Mouse (Mus musculus) CH12.LX (cell line): ENCODE results near the gene Clcnka. TPM values are rescaled to one million over a fixed set of nuclear protein-coding genes. Genes with fewer than 3 reads are reported as not detected.

Experiments
- DNase-seq: peaks from one replicate; pipeline ENCODE4 v3.0.0-alpha.2; 2013; ENCODE audit errors: extremely low read depth
- H3K27ac ChIP-seq: 2 replicates; pipeline ENCODE4 v1.5.1; 2012; ENCODE audit warnings: low read depth, mild to moderate bottlenecking, control low read depth, moderate library complexity; ENCODE audit not compliant: insufficient read depth
- H3K27me3 ChIP-seq: replicated peaks from 2 replicates; pipeline ENCODE3; 2012; ENCODE audit warnings: inconsistent platforms
- H3K36me3 ChIP-seq, 2 experiments: replicated peaks in 1 of 2; 2 replicates each; pipeline versions ENCODE3 to v1.6.1; 2012; ENCODE audit warnings: inconsistent platforms in 1 of 2, low read length in 1 of 2, mild to moderate bottlenecking in 1 of 2, mixed read lengths in 1 of 2, moderate library complexity in 1 of 2; ENCODE audit not compliant: control insufficient read depth in 1 of 2, insufficient read depth in 1 of 2
- H3K4me1 ChIP-seq, 2 experiments: 2 replicates each; pipeline ENCODE4 v1.6.1; 2012; ENCODE audit warnings: inconsistent platforms in 1 of 2, moderate library complexity in 1 of 2; ENCODE audit not compliant: insufficient read depth in 2 of 2, control insufficient read depth in 1 of 2
- H3K4me2 ChIP-seq: 2 replicates; pipeline ENCODE4 v1.6.1; 2012; ENCODE audit warnings: low read depth, mild to moderate bottlenecking, control low read depth; ENCODE audit not compliant: poor library complexity, insufficient read depth, severe bottlenecking
- H3K4me3 ChIP-seq, 3 experiments: fragments of 150-350 bp in 1 of 3; sonication (generic) in 1 of 3; replicated peaks in 1 of 3; 2 replicates each; pipeline versions ENCODE3 to v1.5.1; 2011 to 2012; ENCODE audit warnings: low read depth in 2 of 3, low read length in 2 of 3, mild to moderate bottlenecking in 2 of 3, moderate library complexity in 2 of 3, control low read depth in 1 of 3, improper control_type of control experiment in 1 of 3, inconsistent platforms in 1 of 3, mixed read lengths in 1 of 3; ENCODE audit not compliant: poor library complexity in 1 of 3
- H3K79me2 ChIP-seq: replicated peaks from 2 replicates; pipeline ENCODE4 v1.6.1; 2012; ENCODE audit warnings: mild to moderate bottlenecking, moderate library complexity; ENCODE audit not compliant: control insufficient read depth, poor library complexity, insufficient read depth, severe bottlenecking; ENCODE audit errors: extremely low read depth
- H3K9ac ChIP-seq: 2 replicates; pipeline ENCODE4 v1.6.1; 2012; ENCODE audit warnings: low read depth, mild to moderate bottlenecking, control low read depth, moderate library complexity; ENCODE audit not compliant: insufficient read depth
- H3K9me3 ChIP-seq: replicated peaks from 2 replicates; pipeline ENCODE3; 2012; ENCODE audit warnings: low read length, inconsistent platforms, mixed read lengths
- BHLHE40 ChIP-seq: IDR thresholded peaks from 2 replicates; pipeline ENCODE4 v1.6.1; 2011; ENCODE audit warnings: mild to moderate bottlenecking, low read depth, low read length, improper control_type of control experiment
- CHD2 ChIP-seq: IDR thresholded peaks from 2 replicates; pipeline ENCODE4 v1.6.1; 2011; ENCODE audit warnings: low read length, improper control_type of control experiment
- CTCF ChIP-seq, 2 experiments: IDR thresholded peaks in 1 of 2; conservative IDR thresholded peaks in 1 of 2; 2 replicates each; pipeline ENCODE4 v1.5.1; 2011 to 2012; ENCODE audit warnings: low read depth in 2 of 2, low read length in 2 of 2, improper control_type of control experiment in 1 of 2, inconsistent platforms in 1 of 2, mild to moderate bottlenecking in 1 of 2, moderate library complexity in 1 of 2
- ELF1 ChIP-seq: IDR thresholded peaks from 2 replicates; pipeline ENCODE4 v1.6.1; 2014; ENCODE audit warnings: low read depth, mild to moderate bottlenecking, inconsistent platforms, low read length, improper control_type of control experiment
- GABPA ChIP-seq: IDR thresholded peaks from 2 replicates; pipeline ENCODE4 v1.6.1; 2012; ENCODE audit warnings: low read depth, low read length, improper control_type of control experiment, inconsistent platforms; ENCODE audit not compliant: insufficient replicate concordance
- HCFC1 ChIP-seq: IDR thresholded peaks from 2 replicates; pipeline ENCODE4 v1.6.1; 2012; ENCODE audit warnings: low read depth, mild to moderate bottlenecking, inconsistent platforms, low read length, improper control_type of control experiment
- IRF4 ChIP-seq: IDR thresholded peaks from 2 replicates; pipeline ENCODE4 v1.6.1; 2014; ENCODE audit warnings: low read depth, mild to moderate bottlenecking, inconsistent platforms, low read length, improper control_type of control experiment
- JUN ChIP-seq: IDR thresholded peaks from 2 replicates; pipeline ENCODE4 v1.6.1; 2011; ENCODE audit warnings: low read depth, mild to moderate bottlenecking, low read length, improper control_type of control experiment, moderate library complexity; ENCODE audit not compliant: insufficient read depth
- JUND ChIP-seq: conservative IDR thresholded peaks from 2 replicates; pipeline ENCODE4 v1.6.1; 2011; ENCODE audit warnings: low read depth, low read length, improper control_type of control experiment
- KAT2A ChIP-seq: IDR thresholded peaks from 2 replicates; pipeline ENCODE4 v1.6.1; 2012; ENCODE audit warnings: low read length, improper control_type of control experiment, inconsistent platforms; ENCODE audit not compliant: insufficient replicate concordance
- MAFK ChIP-seq: IDR thresholded peaks from 2 replicates; pipeline ENCODE4 v1.6.1; 2011; ENCODE audit warnings: low read length, improper control_type of control experiment; ENCODE audit not compliant: insufficient replicate concordance
- MEF2A ChIP-seq: IDR thresholded peaks from 2 replicates; pipeline ENCODE4 v1.6.1; 2014; ENCODE audit warnings: low read depth, mild to moderate bottlenecking, inconsistent platforms, low read length, improper control_type of control experiment, borderline replicate concordance
- MXI1 ChIP-seq: IDR thresholded peaks from 2 replicates; pipeline ENCODE4 v1.6.1; 2011; ENCODE audit warnings: mild to moderate bottlenecking, low read depth, low read length, improper control_type of control experiment
- MYC ChIP-seq: IDR thresholded peaks from 2 replicates; pipeline ENCODE4 v1.6.1; 2011; ENCODE audit warnings: low read depth, mild to moderate bottlenecking, improper control_type of control experiment, low read length
- NELFE ChIP-seq: IDR thresholded peaks from 2 replicates; pipeline ENCODE4 v1.6.1; 2011; ENCODE audit warnings: low read depth, low read length, improper control_type of control experiment
- POLR2A ChIP-seq: IDR thresholded peaks from 2 replicates; pipeline ENCODE4 v1.6.1; 2011; ENCODE audit warnings: low read depth, mild to moderate bottlenecking, improper control_type of control experiment, low read length
- POLR2AphosphoS2 ChIP-seq: IDR thresholded peaks from 2 replicates; pipeline ENCODE4 v1.6.1; 2011; ENCODE audit warnings: low read depth, low read length, improper control_type of control experiment
- RAD21 ChIP-seq: IDR thresholded peaks from 2 replicates; pipeline ENCODE4 v1.6.1; 2011; ENCODE audit warnings: low read depth, mild to moderate bottlenecking, low read length, improper control_type of control experiment, moderate library complexity
- RCOR1 ChIP-seq: conservative IDR thresholded peaks from 2 replicates; pipeline ENCODE4 v1.6.1; 2012; ENCODE audit warnings: low read depth, mild to moderate bottlenecking, inconsistent platforms, low read length, improper control_type of control experiment
- SIN3A ChIP-seq: IDR thresholded peaks from 2 replicates; pipeline ENCODE4 v1.6.1; 2012; ENCODE audit warnings: low read length, improper control_type of control experiment, inconsistent platforms
- SMC3 ChIP-seq: IDR thresholded peaks from 2 replicates; pipeline ENCODE4 v1.6.1; 2011; ENCODE audit warnings: low read depth, low read length, improper control_type of control experiment
- TBP ChIP-seq: conservative IDR thresholded peaks from 2 replicates; pipeline ENCODE4 v1.6.1; 2011; ENCODE audit warnings: low read depth, low read length, improper control_type of control experiment
- TCF12 ChIP-seq: IDR thresholded peaks from 2 replicates; pipeline ENCODE4 v1.6.1; 2014; ENCODE audit warnings: low read depth, mild to moderate bottlenecking, inconsistent platforms, low read length, improper control_type of control experiment
- USF2 ChIP-seq: conservative IDR thresholded peaks from 2 replicates; pipeline ENCODE4 v1.6.1; 2011; ENCODE audit warnings: low read depth, low read length, improper control_type of control experiment
- ZC3H11A ChIP-seq: IDR thresholded peaks from 2 replicates; pipeline ENCODE4 v1.6.1; 2012; ENCODE audit warnings: low read depth, mild to moderate bottlenecking, inconsistent platforms, low read length, improper control_type of control experiment
- ZMIZ1 ChIP-seq: IDR thresholded peaks from 2 replicates; pipeline ENCODE4 v1.6.1; 2012; ENCODE audit warnings: low read depth, mild to moderate bottlenecking, inconsistent platforms, low read length, improper control_type of control experiment
- dilution Hi-C: fragments of 300-500 bp; cut with MboI; formaldehyde crosslinking; loops from 2 replicates; pipeline ENCODE4 v1.14.3; 2020; ENCODE audit warnings: low sequenced_read_pairs; ENCODE audit not compliant: extremely low pct_unique_long_range_greater_than_20kb, extremely low pct_ligation_motif_present
- in situ Hi-C: fragments of 300-500 bp; cut with MboI; formaldehyde crosslinking; loops from 3 replicates; pipeline ENCODE4 v1.14.3; 2019; ENCODE audit warnings: low sequenced_read_pairs, low pct_ligation_motif_present, low pct_unique_long_range_greater_than_20kb, mixed read lengths
- polyA plus RNA-seq: library from polyadenylated mRNA; unstranded; fragments of >175 nt; gene quantifications from 2 replicates; pipeline ENCODE4 v1.2.1, GENCODE M21; 2012; ENCODE audit warnings: low read depth; ENCODE audit not compliant: insufficient read length
- total RNA-seq, 2 experiments: library from RNA; depleted of rRNA; stranded (reverse); fragments of 300-350 nt in 1 of 2; fragments of >200 nt in 1 of 2; gene quantifications; 2 replicates each; pipeline ENCODE4 v1.2.3; 2012 to 2014

Gene Clcnka
- total and polyA plus RNA-seq, 3 experiments = not detected

- in situ Hi-C loops = no loop called here
Measured at GRCm38 (mm10) chr4:141432666-141433065, 34.1 kb upstream of the Clcnka start.

DNA sequence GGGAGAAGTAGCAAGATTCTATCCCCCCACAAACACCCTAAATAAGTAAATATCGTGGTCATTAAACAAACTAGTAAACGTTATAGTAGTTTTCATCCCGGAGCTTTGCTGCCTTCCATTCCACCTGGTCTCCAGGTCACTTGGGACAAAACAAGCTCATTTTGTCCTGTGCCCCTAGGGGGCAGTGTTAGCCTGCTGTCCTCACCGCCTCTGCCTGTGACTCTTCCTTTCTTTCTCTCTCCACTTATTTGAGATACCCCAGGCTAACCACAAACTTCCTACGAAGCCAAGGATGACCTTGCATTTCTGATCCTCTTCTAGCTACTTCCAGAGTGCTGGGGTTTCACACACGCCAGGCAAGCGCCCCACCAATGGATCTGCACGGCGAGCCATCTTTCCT lies 32.5 kb upstream of the Clcnka start:
- H3K79me2 ChIP-seq = no peaks in the 10 kb centered on the region
- no peaks in the 10 kb centered on the region for H3K36me3 ChIP-seq
- peaks cover 3 to 15% of the 10 kb centered on the region in 2 experiments; a peak in 3 of 4 replicates for H3K4me1 ChIP-seq
- dilution Hi-C loops = no loop called here
- peaks cover 1% of the 10 kb centered on the region for H3K27me3 ChIP-seq
- no peak overlapping the region for H3K9ac ChIP-seq
- no peaks in the 10 kb centered on the region for H3K9me3 ChIP-seq
- H3K4me2 ChIP-seq = no peak overlapping the region
- H3K4me3 ChIP-seq = no peak overlapping the region
- TF ChIP-seq SMC3 = peak; percentile 83
- 0 out of 2 replicates have a peak, but pooled peaks have one; percentile 22 for TF ChIP-seq IRF4
- peak; percentile 92 to 94 for TF ChIP-seq CTCF (conservative IDR thresholded peaks at IDR 0.05 in 1 of 2, IDR thresholded peaks at IDR 0.05 in 1 of 2; ENCODE audit: low read depth in 2 of 2, low read length in 2 of 2)
- no peak for TF ChIP-seq ZMIZ1
- peak; percentile 30; the same call in 1 of the 2 replicates for TF ChIP-seq TCF12
- TF ChIP-seq ZC3H11A = peak; percentile 31
- no peak for TF ChIP-seq ELF1
- no peak for TF ChIP-seq MEF2A
- TF ChIP-seq BHLHE40 = no peak
- peak; percentile 25; the same call in 1 of the 2 replicates for TF ChIP-seq NELFE
- TF ChIP-seq RAD21 = peak; percentile 94
- TF ChIP-seq, all 38 proteins: peak for 7
- H3K27ac ChIP-seq = no peak overlapping the region
- DNase-seq = peak; percentile 62
- in situ Hi-C loops = no loop called here

More at GRCm38 (mm10) chr4:141432666-141433065, 34.1 kb upstream of the Clcnka start:
- Histone ChIP-seq H3K36me3 (no peaks in the 10 kb centered on the region), H3K4me3 (no peak overlapping the region), H3K4me1 (no peaks in the 10 kb centered on the region; a peak in 1 of 4 replicates), H3K27me3 (no peaks in the 10 kb centered on the region), H3K4me2 (no peak overlapping the region), H3K79me2 (no peaks in the 10 kb centered on the region), H3K27ac (no peak overlapping the region), H3K9ac (no peak overlapping the region), H3K9me3 (no peaks in the 10 kb centered on the region)
- TF ChIP-seq POLR2A = no peak
- TF ChIP-seq RAD21 = no peak
- TF ChIP-seq MXI1 = no peak
- TF ChIP-seq TBP = no peak
- no peak for DNase-seq
- dilution Hi-C loops = no loop called here

GRCm38 (mm10) chr4:141429847-141430246 lies 31.3 kb upstream of the Clcnka start:
- Histone ChIP-seq H3K27me3 (peaks cover 1% of the 10 kb centered on the region), H3K79me2 (no peaks in the 10 kb centered on the region), H3K4me1 (peaks cover 4 to 22% of the 10 kb centered on the region in 2 experiments; a peak in 3 of 4 replicates), H3K9ac (no peak overlapping the region), H3K4me2 (no peak overlapping the region), H3K36me3 (no peaks in the 10 kb centered on the region), H3K9me3 (no peaks in the 10 kb centered on the region), H3K27ac (no peak overlapping the region), H3K4me3 (no peak overlapping the region)
- DNase-seq = no peak
- TF ChIP-seq MYC (no peak), CTCF (conservative IDR thresholded peaks at IDR 0.05 in 1 of 2, IDR thresholded peaks at IDR 0.05 in 1 of 2; ENCODE audit: low read depth in 2 of 2, low read length in 2 of 2) (peak; percentile 31 to 72; a peak in 3 of 4 replicates), CHD2 (no peak), HCFC1 (no peak), TBP (no peak), MAFK (no peak), RCOR1 (no peak), JUN (no peak), ZC3H11A (peak; percentile 25), GABPA (no peak), SIN3A (no peak), SMC3 (peak; percentile 84), MEF2A (no peak), RAD21 (peak; percentile 64), USF2 (no peak), KAT2A (no peak), POLR2AphosphoS2 (no peak), JUND (no peak)
- in situ Hi-C loops (no loop called here), dilution Hi-C loops (no loop called here)
